Mouse (Mus musculus) embryonic facial prominence, embryonic 14.5 days (tissue): ENCODE data around the gene Hes6. TPM values are rescaled to one million over a fixed set of nuclear protein-coding genes. Genes with fewer than 3 reads are reported as not detected.

ENCODE experiments used
- ATAC-seq: fragments of 200-750 bp; cut with Nextera tagmentation; 2 replicates; pipeline ENCODE4 v1.8.0; 2017; ENCODE audit warnings: low read depth, moderate number of reproducible peaks, moderate TSS enrichment
- DNase-seq: peaks from one replicate; pipeline ENCODE4 v3.0.0-alpha.2; 2015; ENCODE audit warnings: low spot score
- H3K27ac ChIP-seq: fragments of 300-500 bp; sonication (generic); replicated peaks from 2 replicates; pipeline ENCODE4 v1.5.1; 2014; ENCODE audit warnings: low read depth, mild to moderate bottlenecking, low read length, moderate library complexity
- H3K27me3 ChIP-seq: fragments of 300-500 bp; sonication (generic); replicated peaks from 2 replicates; pipeline ENCODE4 v1.6.1; 2014; ENCODE audit warnings: low read length; ENCODE audit not compliant: control insufficient read depth, insufficient read depth
- H3K36me3 ChIP-seq: fragments of 300-500 bp; sonication (generic); 2 replicates; pipeline ENCODE4 v1.6.1; 2014; ENCODE audit warnings: low read length, mixed read lengths; ENCODE audit not compliant: control insufficient read depth, insufficient read depth
- H3K4me1 ChIP-seq: fragments of 300-500 bp; sonication (generic); 2 replicates; pipeline ENCODE4 v1.6.1; 2014; ENCODE audit warnings: antibody characterized with exemption, low read length; ENCODE audit not compliant: control insufficient read depth, insufficient read depth
- H3K4me2 ChIP-seq: fragments of 300-500 bp; sonication (generic); 2 replicates; pipeline ENCODE4 v1.6.1; 2014; ENCODE audit warnings: low read depth, mild to moderate bottlenecking, low read length, moderate library complexity, mixed read lengths
- H3K4me3 ChIP-seq: fragments of 300-500 bp; sonication (generic); 2 replicates; pipeline ENCODE4 v1.5.1; 2014; ENCODE audit warnings: low read depth, mild to moderate bottlenecking, low read length
- H3K9ac ChIP-seq: fragments of 300-500 bp; sonication (generic); 2 replicates; pipeline ENCODE4 v1.6.1; 2014; ENCODE audit warnings: low read depth, mild to moderate bottlenecking, low read length, moderate library complexity, mixed read lengths
- H3K9me3 ChIP-seq: fragments of 300-500 bp; sonication (generic); 2 replicates; pipeline ENCODE4 v1.6.1; 2016; ENCODE audit warnings: low read length; ENCODE audit not compliant: control insufficient read depth
- WGBS: fragments of 180-500 bp; shearing (Covaris S2); extraction: QIAGEN DNeasy Blood & Tissue Kit; methylation state at CpG from one replicate; pipeline ENCODE4 v1.1.7; 2014; 5-methylcytosine and 5-hydroxymethylcytosine counted together
- polyA plus RNA-seq: library from polyadenylated mRNA; unstranded; fragments of >200 nt; fragmentation: Nextera tagmentation; extraction: Ambion mirVana; gene quantifications from 2 replicates; pipeline ENCODE4 v1.2.1, GENCODE M21; 2014

Hes6 gene
- polyA plus RNA-seq, 1 experiment from 2014 or later: 106 TPM

DNA sequence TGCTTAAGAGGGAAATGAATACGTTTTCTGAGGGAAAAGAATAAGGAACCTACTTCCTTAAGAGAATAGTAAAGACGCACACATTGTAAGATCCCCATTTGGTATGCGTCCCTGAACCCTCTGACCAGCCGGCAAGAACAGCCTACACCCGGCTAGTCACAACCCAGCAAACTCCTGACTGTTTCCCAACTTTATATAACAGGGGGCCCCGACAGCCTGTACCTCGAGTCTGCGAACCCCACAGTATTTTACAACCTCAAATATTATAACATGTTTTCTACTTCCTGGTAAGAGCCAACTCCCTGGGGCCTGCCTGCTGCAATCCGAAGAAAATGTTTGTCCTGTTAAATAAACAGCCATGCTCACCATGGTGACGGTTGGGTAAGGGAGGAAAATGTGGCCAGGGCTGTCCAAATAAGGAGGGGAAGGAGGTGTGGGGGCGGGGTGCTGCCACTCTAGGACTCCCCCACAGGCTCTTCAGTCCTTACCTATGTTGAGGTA lies 42.5 kb upstream of the Hes6 start:
- peak; percentile 77 for DNase-seq
- Histone ChIP-seq H3K9me3 (no peaks in the 10 kb centered on the region), H3K27me3 (no peaks in the 10 kb centered on the region), H3K9ac (peak overlapping the region; percentile 34; the same call in 1 of the 2 replicates), H3K36me3 (no peaks in the 10 kb centered on the region), H3K4me3 (no peak overlapping the region), H3K27ac (peak overlapping the region; percentile 65), H3K4me1 (peaks cover 32% of the 10 kb centered on the region), H3K4me2 (peak overlapping the region; percentile 21; the same call in 1 of the 2 replicates)
- 38% methylated on average over 11 of the region's 11 CpGs for WGBS
- no peak for ATAC-seq

GRCm38 (mm10) chr1:91455661-91456161 lies 41.9 kb upstream of the Hes6 start:
- peaks cover 32% of the 10 kb centered on the region for H3K4me1 ChIP-seq
- H3K9ac ChIP-seq: peak overlapping the region; percentile 34; the same call in 1 of the 2 replicates
- no peaks in the 10 kb centered on the region for H3K9me3 ChIP-seq
- WGBS: 37% methylated on average over 7 of the region's 7 CpGs
- no peak for ATAC-seq
- no peaks in the 10 kb centered on the region for H3K36me3 ChIP-seq
- no peak overlapping the region for H3K4me3 ChIP-seq
- no peak for DNase-seq
- H3K4me2 ChIP-seq: 0 out of 2 replicates have a peak overlapping the region, but pooled peaks have one; percentile 21
- peak overlapping the region; percentile 65 for H3K27ac ChIP-seq
- H3K27me3 ChIP-seq: no peaks in the 10 kb centered on the region

DNA sequence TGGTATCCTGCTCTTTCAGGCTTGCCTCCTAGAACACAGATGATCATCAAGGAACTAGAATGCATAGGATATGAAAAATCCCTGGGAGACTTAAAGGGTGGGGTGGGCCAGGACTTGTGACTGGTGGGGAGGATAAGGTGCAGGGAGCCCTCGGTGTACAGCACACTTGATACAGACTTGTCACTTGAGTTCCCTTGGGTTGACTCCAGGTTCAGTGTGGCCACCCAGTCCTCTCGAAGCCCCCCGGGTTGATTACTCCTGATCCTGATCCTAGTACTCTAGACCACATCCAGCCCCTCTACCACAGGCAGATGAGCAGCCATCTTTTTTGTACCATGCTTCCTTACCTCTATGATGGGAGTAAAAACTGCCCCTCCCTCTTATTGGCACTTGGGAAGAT lies 41.1 kb upstream of the Hes6 start:
- no peaks in the 10 kb centered on the region for H3K36me3 ChIP-seq
- H3K4me1 ChIP-seq: peaks cover 32% of the 10 kb centered on the region
- no peak overlapping the region for H3K4me2 ChIP-seq
- no peak overlapping the region for H3K4me3 ChIP-seq
- 94% methylated on average over 3 of the region's 3 CpGs for WGBS
- no peak for ATAC-seq
- no peak for DNase-seq
- H3K9ac ChIP-seq: no peak overlapping the region
- no peak overlapping the region for H3K27ac ChIP-seq
- no peaks in the 10 kb centered on the region for H3K27me3 ChIP-seq
- H3K9me3 ChIP-seq: no peaks in the 10 kb centered on the region

- Histone ChIP-seq H3K9me3 (no peaks in the 10 kb centered on the region), H3K9ac (no peak overlapping the region), H3K36me3 (no peaks in the 10 kb centered on the region), H3K27me3 (no peaks in the 10 kb centered on the region), H3K4me1 (peaks cover 32% of the 10 kb centered on the region), H3K4me2 (no peak overlapping the region), H3K27ac (no peak overlapping the region), H3K4me3 (no peak overlapping the region)
- 80% methylated on average over 3 of the region's 3 CpGs for WGBS
- ATAC-seq (no peak), DNase-seq (no peak)
These were observed 40.5 kb upstream of the Hes6 start for GRCm38 (mm10) chr1:91454366-91454765.

- Histone ChIP-seq H3K27ac (no peak overlapping the region), H3K9me3 (no peaks in the 10 kb centered on the region), H3K27me3 (no peaks in the 10 kb centered on the region), H3K4me3 (no peak overlapping the region), H3K4me1 (peaks cover 32% of the 10 kb centered on the region), H3K36me3 (0 out of 2 replicates have a peak, but pooled peaks cover 1% of the 10 kb centered on the region), H3K9ac (no peak overlapping the region), H3K4me2 (no peak overlapping the region)
- DNase-seq: no peak
- 80% methylated on average over 9 of the region's 9 CpGs for WGBS
- no peak for ATAC-seq
These were observed 40.1 kb upstream of the Hes6 start for GRCm38 (mm10) chr1:91453932-91454331.

DNA sequence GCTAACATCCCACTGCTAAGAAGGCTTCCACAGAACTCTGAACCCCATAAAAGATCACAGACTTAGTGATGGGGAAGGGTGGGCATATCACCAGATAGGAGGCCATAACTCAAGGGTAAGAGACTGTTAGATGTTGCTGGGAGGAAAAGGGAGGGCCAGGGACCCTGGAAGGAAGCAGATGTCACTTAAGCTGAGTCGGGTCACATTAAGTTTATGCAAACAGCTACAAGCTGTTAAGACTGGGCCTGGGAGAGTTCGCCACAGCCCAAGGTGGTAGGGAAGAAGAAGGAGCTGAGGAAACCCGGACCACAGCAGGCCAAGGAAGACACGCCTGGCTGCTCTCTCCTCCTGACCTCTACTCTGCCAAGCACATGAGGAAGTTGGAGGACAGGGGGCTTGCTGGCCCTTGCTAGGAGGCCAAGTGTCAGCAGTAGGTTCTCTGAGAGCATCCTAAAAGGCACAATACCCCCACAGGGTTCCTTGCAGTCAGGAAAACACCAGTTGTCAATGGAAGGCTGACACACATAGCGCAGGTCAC lies 37.8 kb upstream of the Hes6 start:
- Histone ChIP-seq H3K9me3 (peaks cover 8% of the 10 kb centered on the region; the same call in 1 of the 2 replicates), H3K36me3 (peaks cover 17% of the 10 kb centered on the region; the same call in 1 of the 2 replicates), H3K27ac (no peak overlapping the region), H3K4me1 (peaks cover 15% of the 10 kb centered on the region), H3K9ac (no peak overlapping the region), H3K27me3 (no peaks in the 10 kb centered on the region), H3K4me3 (no peak overlapping the region), H3K4me2 (no peak overlapping the region)
- DNase-seq: no peak
- ATAC-seq: no peak
- 61% methylated on average over 5 of the region's 5 CpGs for WGBS

GRCm38 (mm10) chr1:91450851-91451250 lies 37.0 kb upstream of the Hes6 start:
- Histone ChIP-seq H3K36me3 (peaks cover 17% of the 10 kb centered on the region; the same call in 1 of the 2 replicates), H3K4me1 (peaks cover 10% of the 10 kb centered on the region), H3K9me3 (peaks cover 8% of the 10 kb centered on the region; the same call in 1 of the 2 replicates), H3K9ac (no peak overlapping the region), H3K27me3 (no peaks in the 10 kb centered on the region), H3K4me2 (no peak overlapping the region), H3K4me3 (no peak overlapping the region), H3K27ac (no peak overlapping the region)
- no peak for DNase-seq
- ATAC-seq: no peak
- WGBS: 83% methylated on average over 5 of the region's 5 CpGs

GRCm38 (mm10) chr1:91448688-91449087 lies 34.9 kb upstream of the Hes6 start:
- ATAC-seq: no peak

More at GRCm38 (mm10) chr1:91448688-91449087, 34.9 kb upstream of the Hes6 start:
- H3K4me3 ChIP-seq: no peak overlapping the region
- H3K4me2 ChIP-seq: no peak overlapping the region
- 0 out of 2 replicates have a peak, but pooled peaks cover 4% of the 10 kb centered on the region for H3K4me1 ChIP-seq
- peaks cover 23% of the 10 kb centered on the region; the same call in 1 of the 2 replicates for H3K36me3 ChIP-seq
- 96% methylated on average over 10 of the region's 10 CpGs for WGBS
- no peak for DNase-seq
- H3K9ac ChIP-seq: no peak overlapping the region
- peaks cover 8% of the 10 kb centered on the region; the same call in 1 of the 2 replicates for H3K9me3 ChIP-seq
- H3K27ac ChIP-seq: no peak overlapping the region
- no peaks in the 10 kb centered on the region for H3K27me3 ChIP-seq
